Mouse (Mus musculus) liver, postnatal 0 days (tissue): ENCODE measurements at regions not wholly inside any gene's neighbourhood (a gene's known extent, or its start where the extent isn't known, plus 50 kb on each side); places are given as distances from the start of the nearest gene placed in this dataset.

Experiments used
- CTCF ChIP-seq: sonication (generic); IDR thresholded peaks from 2 replicates; pipeline ENCODE4 v1.5.1; 2016; ENCODE audit warnings: antibody characterized with exemption, low read depth
- EP300 ChIP-seq: IDR thresholded peaks from 2 replicates; pipeline ENCODE4 v1.6.1; 2016; ENCODE audit warnings: antibody characterized with exemption, low read depth, mild to moderate bottlenecking

- no peak for TF ChIP-seq CTCF
- peak; percentile 20; the same call in 1 of the 2 replicates for TF ChIP-seq EP300
Observed at GRCm38 (mm10) chr15:61707952-61708351, 785.1 kb upstream of the A1bg start.
